Mouse (Mus musculus): Measurements from ENCODE around the gene Bmyc. TPM values are rescaled to one million over a fixed set of nuclear protein-coding genes. Genes with fewer than 3 reads are reported as not detected.
"Not testable (repeated sequence)": the region's sequence is repeated elsewhere in the genome, so short reads cannot be mapped to it uniquely, and the experiment has no call there.

Bmyc gene
- polyA plus RNA-seq, 1 experiment from 2014 or later = 57.8 TPM

GRCm38 (mm10) chr2:25696951-25697350 is 9.6 kb upstream of the Bmyc start:
- no peak for DNase-seq (ENCODE audit: low spot score)
- no peak overlapping the region for H3K4me2 ChIP-seq (replicated peaks; ENCODE audit: low read depth, low read length)
- no peak for TF ChIP-seq EP300 (IDR thresholded peaks at IDR 0.05)
- no peak overlapping the region for H3K9ac ChIP-seq (replicated peaks; ENCODE audit: low read depth)
- H3K4me1 ChIP-seq (ENCODE audit: insufficient read depth, low read depth, low read length) = no peaks in the 10 kb centered on the region
- H3K4me3 ChIP-seq (ENCODE audit: low read depth, low read length) = no peak overlapping the region
- no peaks in the 10 kb centered on the region for H3K36me3 ChIP-seq (ENCODE audit: insufficient read depth, low read length)
- ATAC-seq = no peak
- no peaks in the 10 kb centered on the region for H3K27me3 ChIP-seq (replicated peaks; ENCODE audit: insufficient read depth, low read length)
- no peak overlapping the region for H3K27ac ChIP-seq (ENCODE audit: low read length)
- H3K9me3 ChIP-seq (ENCODE audit: low read length) = no peaks in the 10 kb centered on the region
- WGBS = 47% methylated on average over 4 of the region's 4 CpGs

- Histone ChIP-seq H3K9ac (replicated peaks; ENCODE audit: low read depth) (no peak overlapping the region), H3K36me3 (ENCODE audit: insufficient read depth, low read length) (no peaks in the 10 kb centered on the region), H3K4me3 (ENCODE audit: low read depth, low read length) (no peak overlapping the region), H3K9me3 (ENCODE audit: low read length) (no peaks in the 10 kb centered on the region), H3K27me3 (replicated peaks; ENCODE audit: insufficient read depth, low read length) (no peaks in the 10 kb centered on the region), H3K4me1 (ENCODE audit: insufficient read depth, low read depth, low read length) (no peaks in the 10 kb centered on the region), H3K27ac (ENCODE audit: low read length) (no peak overlapping the region), H3K4me2 (replicated peaks; ENCODE audit: low read depth, low read length) (no peak overlapping the region)
- 82% methylated on average over 2 of the region's 2 CpGs for WGBS
- DNase-seq (ENCODE audit: low spot score) (no peak), ATAC-seq (no peak)
- TF ChIP-seq CTCF (IDR thresholded peaks at IDR 0.05) = no peak
- no peak for TF ChIP-seq EP300 (IDR thresholded peaks at IDR 0.05)
Measured at GRCm38 (mm10) chr2:25698696-25699095, 7.8 kb upstream of the Bmyc start.

GRCm38 (mm10) chr2:25699743-25700142 is 6.8 kb upstream of the Bmyc start, which contains the start of gene Obp2a:
Obp2a (plus strand) TSS chr2:25700043.
- ATAC-seq = not testable (repeated sequence)

GRCm38 (mm10) chr2:25701001-25701400 is 5.5 kb upstream of the Bmyc start:
- Histone ChIP-seq H3K36me3 (ENCODE audit: insufficient read depth, low read length) (no peaks in the 10 kb centered on the region), H3K27ac (ENCODE audit: low read length) (no peak overlapping the region), H3K9ac (replicated peaks; ENCODE audit: low read depth) (no peak overlapping the region), H3K9me3 (ENCODE audit: low read length) (no peaks in the 10 kb centered on the region), H3K4me1 (ENCODE audit: insufficient read depth, low read depth, low read length) (no peaks in the 10 kb centered on the region), H3K27me3 (replicated peaks; ENCODE audit: insufficient read depth, low read length) (no peaks in the 10 kb centered on the region), H3K4me2 (replicated peaks; ENCODE audit: low read depth, low read length) (no peak overlapping the region), H3K4me3 (ENCODE audit: low read depth, low read length) (no peak overlapping the region)
- DNase-seq (ENCODE audit: low spot score) (no peak), ATAC-seq (no peak)
- TF ChIP-seq EP300 (IDR thresholded peaks at IDR 0.05) (no peak), CTCF (IDR thresholded peaks at IDR 0.05) (no peak)
- 68% methylated on average over 5 of the region's 5 CpGs for WGBS

More at GRCm38 (mm10) chr2:25699743-25700142, 6.8 kb upstream of the Bmyc start, which contains the start of gene Obp2a:
- 56% methylated on average over 3 of the region's 3 CpGs for WGBS
- not testable (repeated sequence) for H3K4me1 ChIP-seq (ENCODE audit: insufficient read depth, low read depth, low read length); H3K4me2 ChIP-seq (replicated peaks; ENCODE audit: low read depth, low read length); H3K9ac ChIP-seq (replicated peaks; ENCODE audit: low read depth); DNase-seq (ENCODE audit: low spot score); H3K27ac ChIP-seq (ENCODE audit: low read length); H3K36me3 ChIP-seq (ENCODE audit: insufficient read depth, low read length); H3K27me3 ChIP-seq (replicated peaks; ENCODE audit: insufficient read depth, low read length); H3K9me3 ChIP-seq (ENCODE audit: low read length); H3K4me3 ChIP-seq (ENCODE audit: low read depth, low read length)

GRCm38 (mm10) chr2:25703706-25704105 is 2.8 kb upstream of the Bmyc start:
- Histone ChIP-seq H3K27ac (ENCODE audit: low read length) (no peak overlapping the region), H3K9me3 (ENCODE audit: low read length) (no peaks in the 10 kb centered on the region), H3K4me1 (ENCODE audit: insufficient read depth, low read depth, low read length) (no peaks in the 10 kb centered on the region), H3K27me3 (replicated peaks; ENCODE audit: insufficient read depth, low read length) (no peaks in the 10 kb centered on the region), H3K4me3 (ENCODE audit: low read depth, low read length) (no peak overlapping the region), H3K4me2 (replicated peaks; ENCODE audit: low read depth, low read length) (no peak overlapping the region), H3K36me3 (ENCODE audit: insufficient read depth, low read length) (no peaks in the 10 kb centered on the region), H3K9ac (replicated peaks; ENCODE audit: low read depth) (no peak overlapping the region)
- ATAC-seq (no peak), DNase-seq (ENCODE audit: low spot score) (no peak)
- 71% methylated on average over 4 of the region's 4 CpGs for WGBS
- no peak for TF ChIP-seq CTCF (IDR thresholded peaks at IDR 0.05)
- no peak for TF ChIP-seq EP300 (IDR thresholded peaks at IDR 0.05)

DNA sequence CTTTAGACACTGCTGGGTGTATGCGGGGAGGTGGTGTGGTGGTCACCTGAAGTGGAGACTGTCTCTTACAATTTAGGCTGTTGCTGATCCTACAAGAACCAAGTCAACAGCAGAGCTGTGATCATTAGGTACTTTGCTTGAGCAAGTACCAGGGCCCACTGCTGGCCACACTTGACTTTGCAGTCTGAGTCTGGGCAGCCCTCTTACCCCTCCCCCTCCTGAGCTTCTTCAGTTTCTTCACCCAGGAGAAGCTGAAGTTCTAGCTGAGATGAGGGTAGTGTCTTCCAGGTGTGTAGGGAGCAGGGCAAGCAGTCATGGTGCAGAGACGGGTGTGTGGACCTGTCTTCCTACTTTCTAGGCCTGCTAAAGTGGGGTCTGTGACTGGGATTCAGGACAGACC is 1.6 kb downstream of the Bmyc start:
- WGBS = 70% methylated on average over 2 of the region's 2 CpGs
- Histone ChIP-seq H3K27ac (ENCODE audit: low read length) (no peak overlapping the region), H3K4me3 (ENCODE audit: low read depth, low read length) (no peak overlapping the region), H3K9me3 (ENCODE audit: low read length) (no peaks in the 10 kb centered on the region), H3K9ac (replicated peaks; ENCODE audit: low read depth) (no peak overlapping the region), H3K4me1 (ENCODE audit: insufficient read depth, low read depth, low read length) (no peaks in the 10 kb centered on the region), H3K27me3 (replicated peaks; ENCODE audit: insufficient read depth, low read length) (no peaks in the 10 kb centered on the region), H3K4me2 (replicated peaks; ENCODE audit: low read depth, low read length) (no peak overlapping the region), H3K36me3 (ENCODE audit: insufficient read depth, low read length) (no peaks in the 10 kb centered on the region)
- no peak for TF ChIP-seq EP300 (IDR thresholded peaks at IDR 0.05)
- peak; percentile 46 for TF ChIP-seq CTCF (IDR thresholded peaks at IDR 0.05)
- peak; percentile 35 for DNase-seq (ENCODE audit: low spot score)
- ATAC-seq = no peak

- H3K9ac ChIP-seq (replicated peaks; ENCODE audit: low read depth); H3K36me3 ChIP-seq (ENCODE audit: insufficient read depth, low read length); H3K4me3 ChIP-seq (ENCODE audit: low read depth, low read length); DNase-seq (ENCODE audit: low spot score); H3K4me2 ChIP-seq (replicated peaks; ENCODE audit: low read depth, low read length); H3K9me3 ChIP-seq (ENCODE audit: low read length); H3K4me1 ChIP-seq (ENCODE audit: insufficient read depth, low read depth, low read length); H3K27ac ChIP-seq (ENCODE audit: low read length); ATAC-seq; H3K27me3 ChIP-seq (replicated peaks; ENCODE audit: insufficient read depth, low read length): not testable (repeated sequence)
- 85% methylated on average over 1 of the region's 1 CpGs for WGBS
Measured at GRCm38 (mm10) chr2:25709056-25709455, 2.5 kb downstream of the Bmyc start.

- H3K27me3 ChIP-seq (replicated peaks; ENCODE audit: insufficient read depth, low read length); H3K9ac ChIP-seq (replicated peaks; ENCODE audit: low read depth); H3K36me3 ChIP-seq (ENCODE audit: insufficient read depth, low read length); H3K4me3 ChIP-seq (ENCODE audit: low read depth, low read length); ATAC-seq; H3K9me3 ChIP-seq (ENCODE audit: low read length); H3K4me2 ChIP-seq (replicated peaks; ENCODE audit: low read depth, low read length); H3K4me1 ChIP-seq (ENCODE audit: insufficient read depth, low read depth, low read length); DNase-seq (ENCODE audit: low spot score); H3K27ac ChIP-seq (ENCODE audit: low read length): not testable (repeated sequence)
- 77% methylated on average over 2 of the region's 2 CpGs for WGBS
Measured at GRCm38 (mm10) chr2:25709791-25710190, 3.3 kb downstream of the Bmyc start.

- H3K27me3 ChIP-seq (replicated peaks; ENCODE audit: insufficient read depth, low read length); H3K36me3 ChIP-seq (ENCODE audit: insufficient read depth, low read length); H3K9me3 ChIP-seq (ENCODE audit: low read length); H3K4me1 ChIP-seq (ENCODE audit: insufficient read depth, low read depth, low read length); DNase-seq (ENCODE audit: low spot score); H3K27ac ChIP-seq (ENCODE audit: low read length); H3K4me3 ChIP-seq (ENCODE audit: low read depth, low read length); H3K4me2 ChIP-seq (replicated peaks; ENCODE audit: low read depth, low read length); ATAC-seq; H3K9ac ChIP-seq (replicated peaks; ENCODE audit: low read depth): not testable (repeated sequence)
- WGBS = 20% methylated on average over 3 of the region's 3 CpGs
Measured at GRCm38 (mm10) chr2:25711641-25712040, 5.1 kb downstream of the Bmyc start.

Data from lung, postnatal 0 days (tissue).